Mouse (Mus musculus): ENCODE results near the gene Mtg2.

DNA sequence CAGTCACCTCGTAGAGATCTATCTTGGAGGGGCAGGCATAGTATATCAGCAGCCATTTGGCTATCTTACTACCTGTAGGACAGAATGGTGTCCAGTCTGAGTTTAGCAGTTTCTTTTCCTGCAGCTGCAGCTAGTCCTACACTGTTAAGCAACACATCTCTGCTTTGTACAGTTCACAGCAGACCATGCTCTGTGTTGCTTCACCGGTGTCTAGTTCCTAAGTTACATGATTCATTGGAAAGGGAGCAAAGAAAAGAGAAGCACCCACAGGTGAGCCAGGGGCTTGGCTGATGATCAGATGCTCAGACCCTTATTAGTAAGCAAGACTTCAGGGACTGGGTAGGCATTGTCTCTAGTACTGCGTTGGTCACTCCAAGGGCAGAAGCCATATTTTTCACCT lies 63.5 kb downstream of the Mtg2 start:
- TF ChIP-seq TCF12 (IDR thresholded peaks at IDR 0.05; ENCODE audit: insufficient read depth, poor library complexity, severe bottlenecking) (no peak), POLR2A (IDR thresholded peaks at IDR 0.05; ENCODE audit: insufficient read length, low read depth) (no peak), USF1 (IDR thresholded peaks at IDR 0.05; ENCODE audit: low read depth) (no peak)
